Mouse (Mus musculus) layer of hippocampus, adult 9-10 months (tissue): ENCODE results near the gene Txndc15.
"Not testable (repeated sequence)": the region's sequence is repeated elsewhere in the genome, so short reads cannot be mapped to it uniquely, and the experiment has no call there.

Source experiments
- DNase-seq: peaks from one replicate; pipeline ENCODE4 v3.0.0; 2022; ENCODE audit warnings: low spot score

The Txndc15 gene

GRCm38 (mm10) chr13:55714501-55715166 lies at the start of gene Txndc15:
Gene Txndc15 (plus strand): TSS chr13:55714650.
- DNase-seq: peak; percentile 75

DNA sequence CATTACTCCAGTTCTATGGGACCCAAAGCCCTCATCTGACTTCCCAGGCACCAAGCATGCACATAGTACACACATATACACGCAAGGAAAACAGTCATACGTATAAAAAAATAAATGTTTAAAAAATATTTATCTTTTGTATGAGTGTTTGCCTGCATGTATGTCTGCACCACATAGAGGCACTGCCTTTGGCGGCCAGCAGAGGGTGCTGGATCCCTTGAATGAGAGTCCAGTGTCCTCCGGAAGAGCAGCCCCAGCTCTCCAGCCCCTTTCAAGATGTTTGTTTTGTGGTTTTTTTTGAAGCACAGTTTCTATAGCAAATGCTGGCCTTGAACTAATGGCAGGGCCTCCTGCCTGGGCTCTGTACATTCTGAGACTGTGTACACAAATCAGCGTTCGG lies 45.9 kb upstream of the Txndc15 start:
- DNase-seq: no peak

- no peak for DNase-seq
Measured at GRCm38 (mm10) chr13:55672711-55673110, 41.7 kb upstream of the Txndc15 start.

- no peak for DNase-seq
Measured at GRCm38 (mm10) chr13:55677364-55677763, 37.1 kb upstream of the Txndc15 start.

GRCm38 (mm10) chr13:55682201-55682600 lies 32.2 kb upstream of the Txndc15 start:
- DNase-seq: no peak

GRCm38 (mm10) chr13:55683581-55683980 lies 30.9 kb upstream of the Txndc15 start:
- no peak for DNase-seq

GRCm38 (mm10) chr13:55686107-55686633 lies 28.3 kb upstream of the Txndc15 start:
- no peak for DNase-seq

- no peak for DNase-seq
Measured at GRCm38 (mm10) chr13:55687927-55688602, 26.4 kb upstream of the Txndc15 start.

- peak; percentile 59 for DNase-seq
Measured at GRCm38 (mm10) chr13:55692535-55693242, 21.8 kb upstream of the Txndc15 start, which contains the start of gene B230219D22Rik. Gene B230219D22Rik (plus strand): TSS chr13:55693124.

DNA sequence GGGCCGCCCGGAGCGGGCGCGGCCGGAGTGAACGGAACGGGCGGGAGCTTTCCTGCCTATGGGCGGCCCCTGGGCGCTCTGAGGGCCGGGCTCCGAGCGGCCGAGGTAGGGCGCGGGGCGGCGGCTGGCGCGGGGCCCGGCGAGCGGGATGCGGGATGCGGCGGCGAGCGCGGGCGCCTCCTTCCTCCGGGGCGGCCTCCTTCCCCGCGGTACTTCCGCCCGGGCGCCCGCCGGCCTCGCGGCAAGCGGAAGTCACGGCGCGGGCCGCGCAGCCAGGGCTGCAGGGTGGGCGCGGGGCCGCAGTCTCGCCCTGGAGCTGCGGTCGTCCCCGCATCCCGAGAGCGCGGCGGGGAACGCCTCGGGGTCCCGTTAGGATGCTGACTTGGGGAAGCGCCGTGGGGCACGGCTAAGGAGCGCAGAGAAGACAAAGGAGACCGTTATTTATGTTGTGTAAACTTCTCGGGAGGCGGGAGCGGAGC lies 21.2 kb upstream of the Txndc15 start:
- DNase-seq: no peak

- DNase-seq: no peak
Measured at GRCm38 (mm10) chr13:55694110-55694509, 20.3 kb upstream of the Txndc15 start.

DNA sequence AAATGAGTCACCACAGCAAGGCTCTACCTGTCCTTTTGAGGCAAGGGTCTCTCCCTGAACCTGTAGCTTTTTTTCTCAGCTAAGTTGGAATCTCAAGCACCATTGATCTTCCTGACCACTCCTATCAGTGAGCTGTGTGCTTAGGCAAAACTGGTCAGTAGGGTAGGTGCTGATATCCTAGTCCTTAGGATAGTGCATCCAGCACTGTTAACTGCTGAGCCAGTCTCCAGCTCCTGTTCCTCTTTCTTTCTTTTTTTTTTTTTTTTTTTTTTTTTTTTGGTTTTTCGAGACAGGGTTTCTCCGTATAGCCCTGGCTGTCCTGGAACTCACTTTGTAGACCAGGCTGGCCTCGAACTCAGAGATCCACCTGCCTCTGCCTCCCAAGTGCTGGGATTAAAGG lies 18.5 kb upstream of the Txndc15 start:
- DNase-seq: not testable (repeated sequence)

GRCm38 (mm10) chr13:55704301-55704700 lies 10.1 kb upstream of the Txndc15 start:
- DNase-seq: no peak

DNA sequence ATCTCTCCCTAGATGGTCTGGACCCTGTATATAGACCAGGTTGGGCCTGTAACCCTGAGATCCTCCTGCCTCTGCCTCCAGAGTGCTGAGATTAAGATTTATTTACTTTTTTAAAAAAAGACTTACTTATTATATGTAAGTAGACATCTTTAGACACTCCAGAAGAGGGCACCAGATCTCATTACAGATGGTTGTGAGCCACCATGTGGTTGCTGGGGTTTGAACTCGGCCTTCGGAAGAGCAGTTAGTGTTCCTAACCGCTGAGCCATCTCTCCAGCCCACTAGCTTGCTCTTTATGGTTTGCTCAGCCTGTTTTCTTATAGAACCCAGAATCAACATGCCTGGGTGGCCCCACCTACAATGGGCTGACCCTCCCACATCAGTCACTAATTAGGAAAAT lies 1.6 kb upstream of the Txndc15 start:
- no peak for DNase-seq

GRCm38 (mm10) chr13:55715167-55715512 lies 690 bp downstream of the Txndc15 start:
- no peak for DNase-seq

DNA sequence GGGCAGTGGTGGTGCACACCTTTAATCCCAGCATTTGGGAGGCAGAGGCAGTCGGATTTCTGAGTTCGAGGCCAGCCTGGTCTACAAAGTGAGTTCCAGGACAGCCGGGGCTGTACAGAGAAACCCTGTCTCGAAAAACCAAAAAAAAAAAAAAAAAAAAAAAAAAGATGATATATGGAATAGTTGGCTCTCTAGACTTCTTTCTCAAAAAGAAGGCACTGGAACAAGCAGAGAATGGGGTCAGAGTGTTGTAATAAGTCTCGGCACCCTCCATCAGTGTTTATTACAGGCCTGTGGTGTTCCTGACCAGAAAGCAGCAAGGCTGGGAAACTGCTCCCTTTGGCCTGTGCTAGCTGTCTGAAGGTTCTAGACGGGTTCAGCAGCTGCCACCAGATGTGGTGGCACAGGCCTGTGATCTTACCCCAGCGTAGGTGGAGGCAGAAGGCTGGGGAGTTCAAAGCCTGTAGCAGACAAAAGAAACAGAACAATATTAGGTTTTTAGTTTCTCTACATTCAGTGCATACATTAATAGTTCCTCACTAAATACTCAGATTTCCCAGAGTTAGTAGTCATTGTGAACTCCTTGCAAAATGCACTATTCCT lies 1.6 kb downstream of the Txndc15 start:
- DNase-seq: no peak

DNA sequence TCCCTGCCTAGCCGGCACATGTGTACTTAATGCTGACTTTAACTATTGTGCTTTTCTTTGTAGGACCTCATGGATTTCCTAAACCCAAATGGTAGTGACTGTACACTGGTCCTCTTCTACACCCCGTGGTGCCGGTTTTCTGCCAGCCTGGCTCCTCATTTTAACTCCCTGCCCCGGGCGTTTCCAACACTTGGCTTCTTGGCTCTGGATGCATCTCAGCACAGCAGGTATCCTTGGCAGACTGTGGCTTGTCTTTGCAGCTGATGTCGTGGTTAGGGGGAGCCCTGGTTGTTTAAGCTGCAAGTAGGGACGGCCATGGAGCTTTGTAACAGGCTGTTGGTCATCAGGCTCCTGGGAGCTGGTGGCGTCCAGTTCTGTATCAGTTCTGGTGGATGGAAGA lies 7.1 kb downstream of the Txndc15 start:
- DNase-seq: no peak

GRCm38 (mm10) chr13:55721995-55722394 lies 7.5 kb downstream of the Txndc15 start:
- DNase-seq: no peak

DNA sequence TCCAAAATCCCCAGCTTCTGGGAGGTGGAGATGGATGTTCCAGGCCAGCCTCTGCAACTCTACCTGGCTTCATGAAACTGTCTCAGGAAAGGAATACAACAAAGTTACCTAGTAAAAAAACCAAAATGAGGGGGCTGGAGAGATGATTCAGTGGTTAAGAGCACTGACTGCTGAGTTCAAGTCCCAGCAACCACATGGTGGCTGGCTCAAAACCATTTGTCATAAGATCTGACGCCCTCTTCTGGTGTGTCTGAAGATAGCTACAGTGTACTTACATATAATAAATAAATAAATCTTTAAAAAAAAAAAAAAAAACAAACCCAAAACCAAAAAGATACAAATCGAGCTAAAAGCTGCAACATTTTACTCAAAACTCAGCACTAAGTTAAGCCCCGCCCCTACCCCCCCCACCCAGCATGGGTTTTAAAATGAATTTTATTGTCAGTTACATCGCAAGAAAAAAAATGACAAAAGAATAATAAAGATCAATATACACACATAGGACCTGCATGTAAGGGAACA lies 12.2 kb downstream of the Txndc15 start:
- no peak for DNase-seq

DNA sequence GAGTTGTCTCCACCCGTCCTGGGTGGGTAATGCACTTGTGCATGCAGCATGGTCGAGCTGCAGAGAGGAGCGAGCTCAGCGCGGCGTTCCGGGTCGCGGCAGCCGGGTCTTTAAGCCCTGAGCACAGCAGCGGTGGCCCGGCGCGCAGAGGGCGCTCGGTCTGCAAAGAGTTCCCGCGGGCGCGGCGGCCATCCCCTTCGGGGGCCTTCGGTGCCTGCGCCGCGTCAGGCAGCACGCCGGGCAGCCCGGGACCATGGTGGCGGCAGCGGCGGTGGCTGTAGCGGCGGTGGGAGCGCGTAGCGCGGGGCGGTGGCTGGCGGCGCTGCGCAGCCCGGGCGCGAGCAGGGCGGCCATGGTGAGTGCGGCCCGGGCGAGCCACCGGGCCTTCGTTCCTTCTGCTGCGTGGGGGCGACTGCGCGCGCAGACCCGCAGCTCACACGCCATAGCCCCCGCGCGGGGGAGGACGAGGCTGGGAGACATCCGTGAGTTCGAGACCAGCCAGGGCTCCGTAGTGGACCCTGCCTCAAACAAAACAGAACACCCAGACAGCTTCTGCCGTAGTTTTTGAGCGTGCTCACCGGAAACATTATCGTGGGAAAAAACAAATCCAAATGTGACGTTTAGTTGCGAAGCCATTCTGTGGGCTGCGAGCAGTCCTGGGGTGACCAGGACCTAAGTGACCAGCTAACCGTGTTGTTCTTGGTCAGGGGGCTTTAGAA lies 12.8 kb downstream of the Txndc15 start, which contains the start of gene Pcbd2:
Gene Pcbd2, plus strand, starts transcription at position 249 of the 719 bp plus-strand sequence.
- peak; percentile 27 for DNase-seq

DNA sequence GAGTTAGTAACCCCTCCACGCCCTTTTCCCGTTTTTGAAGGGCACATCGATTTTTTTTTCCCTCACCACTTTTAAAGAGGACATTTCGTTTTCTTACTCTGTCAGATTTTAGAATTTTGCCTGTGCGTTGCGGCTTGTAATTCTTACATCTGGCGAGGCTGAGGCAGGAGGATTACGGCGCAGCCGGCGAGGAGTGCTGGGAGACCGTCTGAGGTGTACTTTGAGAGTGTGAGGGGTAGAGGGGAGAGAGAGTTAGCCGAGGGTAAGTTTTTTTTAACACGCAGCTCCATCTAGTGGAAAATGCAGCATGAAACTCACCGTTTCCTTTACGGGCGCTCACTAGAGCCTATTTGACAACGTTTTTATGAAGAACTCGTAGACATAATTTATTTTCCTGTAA lies 13.4 kb downstream of the Txndc15 start:
- DNase-seq: peak; percentile 29
